Mouse (Mus musculus) heart, adult 2 months (tissue): ENCODE measurements around the gene Tnnc2. TPM values are rescaled to one million over a fixed set of nuclear protein-coding genes. Genes with fewer than 3 reads are reported as not detected.

Source experiments
- DNase-seq, 2 experiments: peaks; one replicate each; pipeline ENCODE4 v3.0.0; 2021
- H3K27ac ChIP-seq: fragments of 200-600 bp; 2 replicates; pipeline ENCODE4 v1.8.1; 2022
- H3K27me3 ChIP-seq: fragments of 200-500 bp; 2 replicates; pipeline ENCODE4 v1.6.1; 2012; ENCODE audit warnings: mild to moderate bottlenecking, low read length, inconsistent platforms, mixed read lengths; ENCODE audit not compliant: control insufficient read depth, insufficient read depth
- H3K36me3 ChIP-seq: fragments of 200-500 bp; 2 replicates; pipeline ENCODE4 v1.6.1; 2012; ENCODE audit warnings: low read length, inconsistent platforms; ENCODE audit not compliant: control insufficient read depth, insufficient read depth
- H3K4me1 ChIP-seq: fragments of 200-500 bp; 2 replicates; pipeline ENCODE4 v1.6.1; 2011; ENCODE audit warnings: low read length; ENCODE audit not compliant: control insufficient read depth, insufficient read depth
- H3K4me3 ChIP-seq: fragments of 200-600 bp; 2 replicates; pipeline ENCODE4 v1.8.1; 2022
- H3K79me2 ChIP-seq: fragments of 200-500 bp; replicated peaks from 2 replicates; pipeline ENCODE4 v1.6.1; 2012; ENCODE audit warnings: mild to moderate bottlenecking, inconsistent platforms, low read length, moderate library complexity, mixed read lengths; ENCODE audit not compliant: control insufficient read depth, insufficient read depth
- H3K9ac ChIP-seq: fragments of 200-500 bp; 2 replicates; pipeline ENCODE4 v1.6.1; 2012; ENCODE audit warnings: low read depth, mild to moderate bottlenecking, control low read depth, inconsistent platforms, low read length, mixed read lengths
- CTCF ChIP-seq: fragments of 200-600 bp; IDR thresholded peaks from 2 replicates; pipeline ENCODE4 v1.8.1; 2022; ENCODE audit warnings: antibody characterized with exemption, mild to moderate bottlenecking, moderate library complexity
- EP300 ChIP-seq: fragments of 200-500 bp; IDR thresholded peaks from 2 replicates; pipeline ENCODE4 v1.6.1; 2011; ENCODE audit warnings: low read depth, low read length, control low read depth; ENCODE audit not compliant: insufficient read depth
- POLR2A ChIP-seq: fragments of 200-500 bp; IDR thresholded peaks from 2 replicates; pipeline ENCODE4 v1.6.1; 2011; ENCODE audit warnings: mild to moderate bottlenecking, low read depth, low read length, control low read depth; ENCODE audit not compliant: insufficient read depth
- WGBS: fragments of 180-500 bp; shearing (Covaris S2); methylation state at CpG from one replicate; pipeline ENCODE4 v1.1.7; 2018; 5-methylcytosine and 5-hydroxymethylcytosine counted together
- intact Hi-C: fragments of 180-260 bp; cut with DNase I; formaldehyde crosslinking; loops from one replicate; pipeline ENCODE4 v1.15.1; 2025
- long read RNA-seq: library from polyadenylated mRNA; stranded (forward); transcript quantifications from one replicate; pipeline ENCODE4 v2.0.0, GENCODE M21; 2021
- polyA plus RNA-seq: library from polyadenylated mRNA; depleted of rRNA; stranded (reverse); fragments of >200 nt; gene quantifications from 2 replicates; pipeline ENCODE4 v1.2.3, GENCODE M21; 2012; rRNA removed
- total RNA-seq, 2 experiments: library from RNA; stranded (reverse); gene quantifications; 2 replicates each; pipeline ENCODE4 v1.2.3; 2021

Gene Tnnc2
- total RNA-seq (under 1 TPM in 1 of 2 experiments, not detected in 1; 0.50 TPM), polyA plus RNA-seq (not detected in 2 replicates)
- long read RNA-seq, result 0 reads

DNA sequence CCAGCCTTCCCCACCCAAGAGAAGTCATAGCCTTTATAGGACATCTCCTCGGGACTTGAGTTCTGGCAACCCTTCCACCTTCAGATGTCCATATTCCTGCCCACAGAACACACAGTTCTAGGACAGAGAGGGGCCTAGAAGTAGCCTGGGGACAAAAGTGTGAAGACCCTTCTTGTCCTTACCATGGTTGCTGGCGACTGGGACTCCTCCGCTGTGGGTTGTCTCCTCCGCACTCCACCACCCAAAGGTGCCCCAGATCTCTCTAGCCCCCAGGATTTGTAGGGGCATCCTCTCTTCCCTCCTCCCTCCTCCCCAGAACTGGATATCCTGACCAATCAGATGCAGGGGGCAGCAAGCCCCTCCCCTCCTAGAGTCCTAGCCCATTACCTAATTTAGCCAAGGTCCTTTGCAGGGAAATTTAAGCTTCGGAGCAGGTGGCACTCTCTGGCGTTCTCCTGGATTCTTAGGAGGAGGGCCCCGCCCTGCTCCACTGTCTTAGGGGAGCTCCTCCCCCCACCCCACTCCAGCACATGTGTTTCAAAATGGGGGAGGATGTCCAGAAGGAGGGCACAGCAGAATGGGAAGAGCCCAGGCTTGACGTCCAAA lies at the start of gene Tnnc2:
Tnnc2 (minus strand) TSS at position 487 of the 606 bp plus-strand sequence.
- Histone ChIP-seq H3K36me3 (no peaks in the 10 kb centered on the region), H3K4me1 (no peaks in the 10 kb centered on the region; the same call in 1 of the 2 replicates), H3K27ac (no peak within 1 kb of the TSS), H3K9ac (no peak within 1 kb of the TSS), H3K27me3 (no peaks in the 10 kb centered on the region), H3K4me3 (no peak within 1 kb of the TSS), H3K79me2 (no peaks in the 10 kb centered on the region)
- no peak for TF ChIP-seq CTCF
- TF ChIP-seq POLR2A, result no peak
- TF ChIP-seq EP300, result no peak
- no peak for DNase-seq
- intact Hi-C loops, result no loop called here
- WGBS, result 71% methylated on average over 8 of the region's 8 CpGs

DNA sequence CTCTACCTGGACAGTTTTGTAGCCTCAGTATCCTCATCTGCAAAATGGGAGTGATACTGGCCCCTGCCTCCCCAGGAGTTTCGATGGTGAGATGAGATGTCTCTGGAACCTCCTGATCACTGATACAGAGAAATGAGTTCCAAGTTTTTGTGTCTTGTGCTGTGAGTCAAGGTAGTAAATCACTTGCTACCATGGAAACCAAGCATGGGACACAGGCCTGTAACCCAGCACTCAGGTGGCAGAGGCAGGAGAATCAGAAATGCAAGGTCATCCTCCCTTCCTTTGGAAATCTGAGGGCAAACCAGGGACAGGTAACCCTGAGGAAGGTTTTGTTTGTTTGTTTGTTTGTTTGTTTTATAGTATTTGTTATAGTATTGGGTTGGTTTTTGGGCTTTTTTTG lies 49.3 kb upstream of the Tnnc2 start:
- no peak overlapping the region for H3K9ac ChIP-seq
- H3K79me2 ChIP-seq, result no peaks in the 10 kb centered on the region
- 95% methylated on average over 1 of the region's 1 CpGs for WGBS
- H3K27ac ChIP-seq, result no peak overlapping the region
- DNase-seq, result no peak
- H3K36me3 ChIP-seq, result no peaks in the 10 kb centered on the region
- TF ChIP-seq CTCF (no peak), EP300 (no peak)
- H3K4me3 ChIP-seq, result no peak overlapping the region
- intact Hi-C loops, result no loop called here
- H3K4me1 ChIP-seq, result 0 out of 2 replicates have a peak, but pooled peaks cover 1% of the 10 kb centered on the region
- no peaks in the 10 kb centered on the region for H3K27me3 ChIP-seq

DNA sequence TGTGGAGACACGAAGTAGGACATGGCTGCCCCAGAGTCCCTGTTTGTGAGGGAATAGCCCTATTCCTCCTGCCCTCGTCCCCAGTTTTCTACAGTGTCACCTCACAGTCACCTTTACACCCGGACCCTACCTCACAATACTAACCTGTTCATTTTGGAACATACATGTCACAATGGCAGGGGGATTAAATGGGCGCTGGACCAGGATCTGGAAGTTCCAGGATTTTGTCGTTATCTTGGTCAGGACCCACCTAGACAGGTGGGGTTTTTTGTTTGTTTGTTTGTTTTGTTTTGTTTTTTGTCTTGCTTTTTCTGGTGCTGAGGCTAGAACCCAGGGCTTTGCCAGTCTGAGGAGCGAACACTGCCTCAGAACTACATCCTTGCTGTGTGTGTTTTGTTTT lies 48.7 kb upstream of the Tnnc2 start, which contains the start of gene Spata25:
Spata25 (minus strand) TSS at position 101 of the 400 bp plus-strand sequence.
- intact Hi-C loops, result no loop called here
- no peak for DNase-seq
- WGBS, result 87% methylated on average over 6 of the region's 6 CpGs
- Histone ChIP-seq H3K79me2 (no peaks in the 10 kb centered on the region), H3K27ac (no peak within 1 kb of the TSS), H3K4me3 (no peak within 1 kb of the TSS), H3K27me3 (no peaks in the 10 kb centered on the region), H3K36me3 (no peaks in the 10 kb centered on the region), H3K4me1 (peaks cover 1% of the 10 kb centered on the region; the same call in 1 of the 2 replicates), H3K9ac (no peak within 1 kb of the TSS)
- TF ChIP-seq CTCF (no peak), POLR2A (no peak), EP300 (no peak)

DNA sequence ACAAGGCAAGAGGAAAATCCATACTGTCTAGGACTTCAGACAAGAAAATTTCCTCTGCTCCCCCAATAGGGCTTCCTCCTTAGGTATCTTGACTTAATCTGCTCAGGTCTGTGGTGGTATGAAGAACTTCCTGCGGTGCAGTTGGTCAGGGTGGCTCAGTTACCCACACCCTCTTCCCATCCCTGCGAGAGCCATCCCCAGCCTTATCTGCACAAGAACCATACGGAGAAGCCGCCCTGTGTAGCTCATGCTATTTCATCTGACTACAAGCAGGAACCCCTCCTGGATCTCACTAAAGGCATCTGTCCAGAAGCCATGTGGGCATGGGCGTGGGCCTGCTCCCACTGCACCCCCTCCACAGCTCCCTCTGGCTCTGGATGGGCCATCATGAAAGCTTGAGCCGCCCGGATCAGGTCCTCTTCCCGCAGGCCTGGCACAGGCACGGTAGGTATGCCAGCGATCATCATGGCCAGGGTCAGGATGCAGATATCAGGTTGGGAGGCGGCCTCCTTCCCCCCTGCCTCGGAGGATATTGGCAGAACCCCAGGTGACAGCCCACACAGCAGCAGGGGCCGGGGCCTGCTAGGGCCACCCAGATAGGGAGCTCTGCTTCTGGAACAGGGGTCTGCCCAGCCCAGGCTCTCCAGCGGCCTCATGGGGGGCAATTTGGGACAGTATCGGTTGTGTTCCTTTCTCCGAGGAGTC lies 47.5 kb upstream of the Tnnc2 start:
- DNase-seq, result no peak
- TF ChIP-seq POLR2A (no peak), EP300 (no peak), CTCF (no peak)
- Histone ChIP-seq H3K9ac (no peak overlapping the region), H3K4me3 (no peak overlapping the region), H3K27me3 (no peaks in the 10 kb centered on the region), H3K79me2 (no peaks in the 10 kb centered on the region), H3K4me1 (no peaks in the 10 kb centered on the region; the same call in 1 of the 2 replicates), H3K36me3 (no peaks in the 10 kb centered on the region), H3K27ac (no peak overlapping the region)
- intact Hi-C loops, result no loop called here
- 74% methylated on average over 16 of the region's 16 CpGs for WGBS

DNA sequence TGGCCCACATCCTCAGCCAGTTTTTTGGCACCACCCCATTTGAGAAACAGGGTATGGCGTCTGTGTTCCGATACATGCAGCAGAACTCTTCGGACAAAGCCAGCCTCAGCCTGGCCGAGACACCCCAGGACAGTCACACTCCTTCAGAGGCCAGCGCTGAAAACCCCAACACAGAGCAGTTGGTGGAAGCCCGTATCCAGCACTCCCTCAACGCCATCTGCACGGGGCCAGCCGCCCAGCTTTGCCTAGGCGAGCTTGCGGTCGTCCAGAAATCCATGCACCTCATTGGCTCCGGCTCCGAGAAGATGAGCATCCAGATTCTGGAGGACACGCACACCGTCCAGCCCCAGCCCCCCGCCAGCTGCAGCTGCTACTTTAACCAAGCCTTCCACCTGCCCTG lies 45.8 kb upstream of the Tnnc2 start:
- Histone ChIP-seq H3K79me2 (no peaks in the 10 kb centered on the region), H3K9ac (no peak overlapping the region), H3K36me3 (no peaks in the 10 kb centered on the region), H3K4me1 (no peaks in the 10 kb centered on the region; the same call in 1 of the 2 replicates), H3K27me3 (no peaks in the 10 kb centered on the region), H3K27ac (no peak overlapping the region), H3K4me3 (no peak overlapping the region)
- TF ChIP-seq POLR2A, result no peak
- no peak for TF ChIP-seq EP300
- no peak for TF ChIP-seq CTCF
- DNase-seq, result no peak
- 96% methylated on average over 17 of the region's 17 CpGs for WGBS
- intact Hi-C loops, result no loop called here

DNA sequence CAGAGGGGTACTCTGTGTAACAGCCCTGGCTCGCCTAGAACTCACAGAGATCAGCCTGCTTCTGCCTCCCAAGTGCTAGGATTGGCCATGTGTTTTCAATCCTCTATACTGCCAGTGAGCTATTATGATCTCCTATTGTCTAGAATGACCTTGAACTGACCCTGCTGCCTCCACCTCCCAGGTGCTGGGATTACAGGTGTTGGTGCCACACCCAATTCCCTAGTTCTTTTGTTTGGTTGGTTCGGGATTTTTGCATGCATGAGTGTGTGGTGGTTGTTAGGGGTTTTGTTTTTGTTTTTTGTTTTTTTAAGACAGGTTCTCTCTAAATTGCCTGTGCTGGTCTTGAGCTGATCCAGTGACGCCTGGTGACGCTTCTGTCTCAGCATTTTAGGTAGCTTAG lies 44.2 kb upstream of the Tnnc2 start:
- H3K9ac ChIP-seq, result no peak overlapping the region
- H3K27ac ChIP-seq, result no peak overlapping the region
- no peaks in the 10 kb centered on the region; the same call in 1 of the 2 replicates for H3K4me1 ChIP-seq
- H3K36me3 ChIP-seq, result no peaks in the 10 kb centered on the region
- DNase-seq, result no peak
- H3K27me3 ChIP-seq, result no peaks in the 10 kb centered on the region
- WGBS, result 88% methylated on average over 4 of the region's 4 CpGs
- no peak overlapping the region for H3K4me3 ChIP-seq
- no peaks in the 10 kb centered on the region for H3K79me2 ChIP-seq
- intact Hi-C loops, result loop anchor here (2.0 kb wide), 1 partner anchor 19 kb away; the partner anchor contains the start of genes Acot8 and Zswim3
- TF ChIP-seq POLR2A, result no peak
- TF ChIP-seq EP300, result no peak
- TF ChIP-seq CTCF, result no peak
